Mouse (Mus musculus) mature B cell (primary cell): ENCODE data around the gene Hpd.

Experiments used
- in situ Hi-C: fragments of 300-500 bp; cut with MboI; formaldehyde crosslinking; loops from 2 replicates; pipeline ENCODE4 v1.14.3; 2019

Gene Hpd

DNA sequence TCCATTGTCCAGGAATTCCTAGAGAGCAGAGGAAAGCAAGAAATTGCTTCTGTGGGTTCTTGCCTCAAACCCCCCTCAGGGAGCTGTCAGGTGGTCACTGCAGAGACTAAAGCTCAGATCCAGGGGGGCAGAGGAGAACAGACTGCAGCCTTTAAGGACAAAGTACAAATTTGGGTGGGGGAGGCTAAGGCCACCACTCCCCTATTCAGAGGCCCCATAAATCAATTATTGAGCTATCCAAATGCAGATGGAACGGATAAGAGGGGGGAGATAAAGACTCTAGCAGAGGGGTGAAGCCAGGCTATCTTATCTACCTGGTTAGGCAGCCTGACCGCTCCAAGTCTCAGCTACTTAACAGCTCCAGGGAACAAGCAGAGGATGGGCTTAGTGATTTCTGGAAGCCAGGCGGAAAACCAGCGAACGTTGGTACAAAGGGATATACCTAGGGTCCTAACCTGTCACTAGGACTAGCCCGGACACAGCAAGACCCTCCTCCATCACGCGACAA is 47.6 kb downstream of the Hpd start:
- in situ Hi-C loops: loop anchor here (5.0 kb wide), 1 partner anchor 73 kb away; no protein-coding TSS in a partner anchor

DNA sequence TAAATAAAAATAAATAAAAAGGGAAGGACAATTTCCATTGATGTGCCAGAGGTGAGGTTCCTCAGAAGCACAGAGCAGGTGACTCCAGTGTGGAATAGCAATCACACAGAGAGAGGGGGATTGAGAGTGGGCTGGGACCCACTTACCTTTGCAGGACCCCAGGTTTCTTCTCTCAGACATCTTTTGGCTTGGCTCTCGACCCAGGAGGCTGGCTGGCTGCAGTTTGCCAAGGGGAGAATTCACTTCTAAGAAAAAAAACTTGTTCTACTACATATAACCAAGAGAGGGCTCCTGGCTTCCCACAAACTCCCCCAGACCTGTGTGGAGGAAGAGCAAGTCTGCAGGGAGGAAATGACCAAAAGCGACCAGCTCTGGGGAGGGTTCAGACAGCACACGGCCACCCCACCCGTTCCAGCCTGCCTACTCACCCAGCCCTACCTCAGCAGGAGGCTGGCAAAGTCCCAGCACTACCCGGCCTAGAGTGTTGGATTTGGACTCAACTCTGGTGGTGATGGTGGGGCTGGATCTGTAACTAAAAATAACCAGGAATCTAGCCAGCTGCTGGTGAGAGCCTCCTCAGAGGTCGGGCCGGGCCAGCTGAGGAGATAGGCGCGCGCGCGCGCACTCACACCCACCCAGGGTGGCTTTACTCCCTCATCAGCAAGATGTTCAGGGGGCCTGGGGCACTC is 48.2 kb downstream of the Hpd start:
- in situ Hi-C loops: loop anchor here (5.0 kb wide), 1 partner anchor 72 kb away; no protein-coding TSS in a partner anchor

- in situ Hi-C loops: loop anchor here (5.0 kb wide), 1 partner anchor 71 kb away; no protein-coding TSS in a partner anchor
These were observed 48.8 kb downstream of the Hpd start for GRCm38 (mm10) chr5:123133784-123134143.

- in situ Hi-C loops: loop anchor here (5.0 kb wide), 1 partner anchor 71 kb away; no protein-coding TSS in a partner anchor
These were observed 49.3 kb downstream of the Hpd start for GRCm38 (mm10) chr5:123133083-123133783.

- in situ Hi-C loops: loop anchor here (5.0 kb wide), 1 partner anchor 70 kb away; no protein-coding TSS in a partner anchor
These were observed 50.0 kb downstream of the Hpd start, which contains the start of gene Rhof for GRCm38 (mm10) chr5:123132308-123133071. Gene Rhof, minus strand, starts transcription at chr5:123132692.

DNA sequence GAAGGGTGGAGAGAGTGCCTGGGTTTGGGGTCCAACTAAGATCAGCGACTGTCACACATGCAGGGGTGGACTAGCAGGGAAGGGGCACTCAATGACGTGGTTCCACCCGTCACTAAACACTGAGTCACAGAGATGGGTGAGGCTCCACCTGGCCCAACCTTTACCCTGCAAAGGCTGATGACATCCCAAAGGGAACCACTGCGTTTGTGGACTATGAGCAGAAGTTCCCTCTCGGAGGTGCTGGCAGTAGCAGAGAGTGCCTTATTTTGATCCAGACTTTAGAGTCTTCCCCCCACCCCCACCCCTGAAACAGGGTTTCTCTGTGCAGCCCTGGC is 51.7 kb downstream of the Hpd start:
- in situ Hi-C loops: loop anchor here (5.0 kb wide), 1 partner anchor 68 kb away; no protein-coding TSS in a partner anchor

DNA sequence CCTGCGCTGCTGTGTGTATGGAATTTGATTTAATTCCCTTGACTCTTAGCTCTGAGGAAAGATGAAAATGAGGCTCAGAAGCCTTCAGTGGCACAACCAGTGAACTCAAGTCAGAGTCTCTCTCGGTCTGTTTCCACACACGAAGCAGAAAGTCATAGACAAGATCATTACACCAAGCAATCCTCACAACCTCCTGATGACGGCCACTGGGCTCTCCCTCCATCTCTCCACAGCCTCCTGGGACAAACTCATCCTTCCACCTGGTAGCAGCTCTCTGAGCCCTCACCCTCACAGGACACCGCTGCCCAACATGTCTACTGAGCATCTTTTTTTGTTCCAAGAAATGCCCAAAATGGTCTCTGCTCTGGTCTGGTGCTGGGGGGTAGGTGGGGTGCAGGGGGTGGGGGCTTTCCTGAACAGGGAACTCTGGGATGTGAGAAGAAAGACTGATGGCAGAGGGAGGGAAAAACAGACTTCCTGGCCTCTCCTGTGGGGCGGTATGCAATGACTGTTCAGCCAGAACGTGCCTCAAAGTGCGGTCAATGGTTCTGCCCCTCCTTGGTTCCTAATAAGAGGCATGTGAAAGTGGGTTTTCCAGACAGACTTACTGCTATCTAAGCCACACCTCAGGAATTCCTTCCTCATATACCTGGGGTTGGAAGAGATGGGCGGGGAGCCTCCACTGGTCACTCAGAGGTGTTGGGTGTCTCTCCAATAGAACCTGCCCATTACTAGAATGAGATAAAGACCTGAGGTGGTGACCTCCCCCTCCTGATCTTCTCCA is 52.3 kb downstream of the Hpd start:
- in situ Hi-C loops: loop anchor here (5.0 kb wide), 1 partner anchor 68 kb away; no protein-coding TSS in a partner anchor

DNA sequence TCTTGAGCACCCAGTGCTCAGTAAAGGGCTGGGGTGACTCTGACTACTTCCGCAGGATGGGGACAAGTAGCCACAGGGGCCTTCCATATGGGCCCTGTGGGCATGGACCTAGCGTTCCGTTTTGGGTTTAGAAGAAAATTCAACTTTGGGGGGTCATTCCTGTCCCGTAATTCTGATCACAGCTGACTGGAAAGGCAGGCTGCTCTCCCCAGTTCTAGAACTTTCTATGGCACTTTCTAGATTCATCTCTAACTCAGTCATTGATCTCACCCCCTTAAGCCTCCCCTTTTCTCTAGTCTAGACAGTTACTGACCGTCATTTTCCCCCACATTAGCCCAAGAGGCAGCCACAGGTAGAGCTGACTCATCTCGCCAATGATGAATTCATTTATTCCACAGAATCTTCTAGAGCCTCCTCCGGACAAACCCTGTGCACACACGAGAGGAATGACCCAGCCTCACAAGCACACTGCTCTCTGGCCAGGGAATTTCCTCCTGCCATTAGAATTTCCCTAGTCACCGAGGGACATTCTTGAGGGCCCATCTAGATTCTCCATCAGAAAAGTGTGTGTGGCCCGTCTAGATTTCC is 53.3 kb downstream of the Hpd start:
- in situ Hi-C loops: no loop called here

DNA sequence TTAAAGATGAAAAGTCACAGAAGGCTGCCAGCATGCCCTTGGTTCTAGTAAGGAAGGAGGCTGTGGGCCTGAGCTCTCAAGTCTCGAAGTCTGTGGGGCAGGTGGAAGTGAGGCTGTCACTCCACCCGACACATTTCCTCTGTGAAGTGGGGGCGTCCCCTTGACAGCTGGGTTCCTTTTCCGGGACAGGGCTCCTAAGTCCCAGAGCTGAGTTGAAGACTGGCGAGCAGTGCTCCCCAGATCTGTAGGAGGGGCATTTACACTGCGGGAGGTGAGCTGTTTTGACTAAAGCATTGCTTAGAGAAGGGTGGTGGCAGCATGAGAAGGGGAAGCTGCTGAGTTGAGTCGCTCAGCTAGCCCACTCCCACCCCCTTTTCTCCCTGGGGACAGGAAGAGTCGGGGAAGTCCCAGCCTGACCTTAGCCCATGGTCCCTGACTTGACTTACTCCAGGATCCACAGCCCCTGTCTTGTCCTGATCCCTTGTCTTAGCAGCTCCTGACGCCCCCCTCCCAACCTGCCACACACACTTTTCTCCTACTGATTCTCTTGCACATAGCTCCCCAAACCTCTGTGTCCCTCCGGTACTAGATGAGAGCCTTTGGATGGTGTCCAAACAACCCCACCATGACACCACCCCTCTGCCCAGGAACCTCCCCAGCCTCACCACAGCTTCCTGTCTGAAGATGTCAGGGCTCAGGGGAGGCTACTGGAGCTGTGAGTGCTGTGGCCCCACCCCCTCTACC is 53.9 kb downstream of the Hpd start:
- in situ Hi-C loops: no loop called here

GRCm38 (mm10) chr5:123127031-123127430 is 55.5 kb downstream of the Hpd start:
- in situ Hi-C loops: no loop called here

DNA sequence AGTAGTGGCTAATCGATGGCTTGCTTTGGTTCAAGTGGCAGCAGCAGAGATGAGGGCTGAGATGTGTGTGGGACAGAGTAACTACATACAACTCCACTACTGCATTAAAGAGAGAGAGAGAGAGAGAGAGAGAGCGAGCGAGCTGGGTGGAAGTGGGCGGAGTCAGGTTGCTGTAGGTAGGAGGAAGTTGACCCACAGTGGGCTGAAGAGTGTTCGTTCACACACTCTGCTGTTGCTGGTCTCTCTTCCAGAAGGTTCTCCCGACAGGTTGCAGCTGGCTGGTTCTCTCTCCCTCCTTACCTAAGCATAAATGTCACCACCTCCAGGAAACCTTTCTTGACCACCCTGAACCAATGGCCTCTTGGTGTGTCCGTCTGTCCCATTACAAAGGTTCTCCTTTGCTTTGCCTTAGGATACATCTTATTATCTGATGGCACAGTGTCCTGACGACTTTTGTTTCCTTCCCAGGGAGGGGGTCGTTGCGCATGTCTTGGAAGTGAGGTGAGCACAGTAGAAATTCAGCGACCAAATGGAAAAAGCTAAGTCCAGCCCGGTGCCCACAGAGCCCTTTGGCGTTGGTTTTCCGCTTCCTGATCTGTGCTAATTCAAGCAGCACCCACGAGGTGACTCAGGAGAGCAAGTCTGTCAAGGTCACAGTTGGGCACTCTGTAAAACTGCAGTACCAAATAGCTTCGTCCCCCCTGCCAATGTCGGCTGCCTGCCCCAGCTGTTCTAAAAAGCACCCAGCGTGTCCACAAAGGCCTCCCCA is 56.7 kb downstream of the Hpd start:
- in situ Hi-C loops: no loop called here

DNA sequence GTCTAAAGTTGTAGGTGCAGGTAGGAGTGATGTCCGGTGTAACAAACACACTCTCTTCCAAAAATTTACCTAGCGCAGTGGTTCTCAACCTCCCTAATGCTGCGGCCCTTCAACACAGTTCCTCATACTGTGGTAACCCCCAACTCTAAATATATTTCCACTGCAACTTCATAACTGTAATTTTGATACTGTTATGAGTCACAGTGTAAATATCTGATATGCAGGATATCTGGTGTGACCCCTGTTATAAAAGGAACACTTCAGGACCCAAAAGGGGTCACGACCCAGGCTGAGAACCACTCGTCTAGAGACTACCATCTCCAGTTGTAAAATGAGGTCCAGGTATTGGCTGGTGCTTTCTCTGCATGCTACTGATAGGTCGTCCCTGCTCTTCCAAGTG is 57.4 kb downstream of the Hpd start:
- in situ Hi-C loops: no loop called here

DNA sequence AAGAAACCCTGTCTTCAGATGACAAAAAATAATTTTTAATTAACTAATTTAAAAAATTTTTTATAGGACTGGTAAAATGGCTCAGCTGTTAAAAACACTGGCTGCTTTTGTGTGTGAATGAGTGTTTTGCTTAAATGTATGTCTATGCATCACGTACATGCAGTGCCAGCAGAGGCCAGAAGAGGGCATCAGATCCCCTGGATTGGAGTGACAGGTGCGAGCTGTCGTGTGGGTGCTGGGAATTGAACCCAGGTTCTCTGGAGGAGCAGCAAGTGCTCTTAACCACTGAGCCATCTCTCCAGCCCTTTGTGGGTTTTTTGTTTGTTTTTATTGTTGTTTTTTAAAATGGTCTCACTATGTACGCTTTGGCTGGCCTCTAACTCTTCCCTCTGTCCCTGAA is 60.3 kb downstream of the Hpd start:
- in situ Hi-C loops: no loop called here
